Comparison of ENCODE assay signal across 8 mouse cellular contexts in genomic region chr16:13753986-13754385, GRCm38 (mm10). TPM values are rescaled to one million over a fixed set of nuclear protein-coding genes. Genes with fewer than 3 reads are reported as not detected.
A peak's percentile ranks its signal among the peaks of the same experiment; 100 is the strongest.
DNase-seq lines count a peak whose midpoint lies in the region; ATAC-seq lines count a peak whose summit lies in the region.

No protein-coding gene starts in this region.

- DNase-seq in kidney, postnatal 10 days: no peak
- no peak for DNase-seq in embryonic facial prominence, embryonic 10.5 days (ENCODE audit: low spot score)
- no peak for DNase-seq in layer of hippocampus, adult 11-12 months (ENCODE audit: low spot score)
- DNase-seq in ovary, adult 18-20 months (ENCODE audit: low spot score): no peak
- no peak for DNase-seq in urinary bladder, adult 18-20 months (ENCODE audit: low spot score in 2 of 2)

- no peak overlapping the region for H3K27ac ChIP-seq in kidney, embryonic 15.5 days
- H3K27ac ChIP-seq in embryonic facial prominence, embryonic 10.5 days (replicated peaks): no peak overlapping the region
- no peak overlapping the region for H3K27ac ChIP-seq in hindbrain, embryonic 16.5 days (ENCODE audit: low read depth, low read length)
- no peak overlapping the region for H3K27ac ChIP-seq in midbrain, embryonic 16.5 days (ENCODE audit: low read length)

- no peaks in the 10 kb centered on the region for H3K9me3 ChIP-seq in kidney, embryonic 15.5 days (replicated peaks)
- no peaks in the 10 kb centered on the region for H3K9me3 ChIP-seq in embryonic facial prominence, embryonic 10.5 days
- H3K9me3 ChIP-seq in hindbrain, embryonic 16.5 days (ENCODE audit: control insufficient read depth, low read length): no peaks in the 10 kb centered on the region
- H3K9me3 ChIP-seq in midbrain, embryonic 16.5 days (replicated peaks; ENCODE audit: control insufficient read depth, low read length, poor library complexity, severe bottlenecking): no peaks in the 10 kb centered on the region

- H3K27me3 ChIP-seq in kidney, embryonic 15.5 days: no peaks in the 10 kb centered on the region
- H3K27me3 ChIP-seq in embryonic facial prominence, embryonic 10.5 days (replicated peaks; ENCODE audit: low read depth, poor library complexity, severe bottlenecking): peaks cover 24% of the 10 kb centered on the region
- no peaks in the 10 kb centered on the region for H3K27me3 ChIP-seq in hindbrain, embryonic 16.5 days (replicated peaks; ENCODE audit: control insufficient read depth, insufficient read depth, low read length)
- H3K27me3 ChIP-seq in midbrain, embryonic 16.5 days (ENCODE audit: control insufficient read depth, insufficient read depth, low read depth, low read length): no peaks in the 10 kb centered on the region

- 74% methylated on average over 8 of the region's 8 CpGs for WGBS in kidney, embryonic 15.5 days
- 70% methylated on average over 8 of the region's 8 CpGs for WGBS in embryonic facial prominence, embryonic 10.5 days
- WGBS in hindbrain, embryonic 16.5 days: 80% methylated on average over 8 of the region's 8 CpGs
- WGBS in midbrain, embryonic 16.5 days: 74% methylated on average over 8 of the region's 8 CpGs

- ATAC-seq in kidney, embryonic 15.5 days (replicated peaks; ENCODE audit: low FRiP score): no peak; the same call in 1 of the 2 replicates
- no peak for ATAC-seq in hindbrain, embryonic 16.5 days
- peak; percentile 46; the same call in 1 of the 2 replicates for ATAC-seq in midbrain, embryonic 16.5 days

- peak overlapping the region; percentile 98 for H3K4me2 ChIP-seq in kidney, embryonic 15.5 days
- peak overlapping the region; percentile 90 for H3K4me2 ChIP-seq in hindbrain, embryonic 16.5 days (ENCODE audit: low read length)
- H3K4me2 ChIP-seq in midbrain, embryonic 16.5 days (ENCODE audit: low read length): peak overlapping the region; percentile 90

- peak overlapping the region; percentile 73 for H3K4me3 ChIP-seq in kidney, embryonic 15.5 days (replicated peaks)
- peak overlapping the region; percentile 74 for H3K4me3 ChIP-seq in embryonic facial prominence, embryonic 10.5 days
- H3K4me3 ChIP-seq in hindbrain, embryonic 16.5 days (ENCODE audit: low read length): peak overlapping the region; percentile 65
- peak overlapping the region; percentile 70 for H3K4me3 ChIP-seq in midbrain, embryonic 16.5 days (ENCODE audit: low read depth, low read length)

- no peaks in the 10 kb centered on the region for H3K36me3 ChIP-seq in kidney, embryonic 15.5 days
- H3K36me3 ChIP-seq in embryonic facial prominence, embryonic 10.5 days (replicated peaks): no peaks in the 10 kb centered on the region
- H3K36me3 ChIP-seq in hindbrain, embryonic 16.5 days (ENCODE audit: control insufficient read depth, insufficient read depth, low read length): no peaks in the 10 kb centered on the region
- no peaks in the 10 kb centered on the region for H3K36me3 ChIP-seq in midbrain, embryonic 16.5 days (ENCODE audit: control insufficient read depth, insufficient read depth, low read length)

- H3K4me1 ChIP-seq in kidney, embryonic 15.5 days: peaks cover 5% of the 10 kb centered on the region
- H3K4me1 ChIP-seq in embryonic facial prominence, embryonic 10.5 days: peaks cover 5% of the 10 kb centered on the region; the same call in 1 of the 2 replicates
- peaks cover 6% of the 10 kb centered on the region for H3K4me1 ChIP-seq in hindbrain, embryonic 16.5 days (ENCODE audit: control insufficient read depth, insufficient read depth, low read depth, low read length)
- peaks cover 17% of the 10 kb centered on the region for H3K4me1 ChIP-seq in midbrain, embryonic 16.5 days (ENCODE audit: control insufficient read depth, insufficient read depth, low read length)

- H3K9ac ChIP-seq in kidney, embryonic 15.5 days: peak overlapping the region; percentile 53; the same call in 1 of the 2 replicates
- H3K9ac ChIP-seq in hindbrain, embryonic 16.5 days (ENCODE audit: low read depth, low read length): no peak overlapping the region
- H3K9ac ChIP-seq in midbrain, embryonic 16.5 days (ENCODE audit: low read depth, low read length): no peak overlapping the region; the same call in 1 of the 2 replicates

RNA-seq across cellular contexts. Expression of gene Pla2g10, which starts 23.2 kb away (rescaled TPM):
- polyA plus RNA-seq in kidney, embryonic 15.5 days (2015; fragmentation: Nextera tagmentation; extraction: Ambion mirVana): 0.53 and 1.6 TPM in 2 replicates
- 0.31 TPM in 1 of 2 replicates, not detected in the other for polyA plus RNA-seq in embryonic facial prominence, embryonic 10.5 days (2016; fragmentation: Nextera tagmentation; extraction: Ambion mirVana)
- polyA plus RNA-seq in hindbrain, embryonic 16.5 days (2015; fragmentation: Nextera tagmentation; extraction: Ambion mirVana): 0.51 TPM in 1 of 2 replicates, not detected in the other
- polyA plus RNA-seq in midbrain, embryonic 16.5 days (2015; fragmentation: Nextera tagmentation; extraction: Ambion mirVana): 0.26 TPM in 1 of 2 replicates, not detected in the other

RNA-seq across cellular contexts. Expression of gene Rrn3, which starts 26.5 kb away (rescaled TPM):
- 68.2 and 68.9 TPM in 2 replicates for polyA plus RNA-seq in kidney, embryonic 15.5 days (2015; fragmentation: Nextera tagmentation; extraction: Ambion mirVana)
- 99.0 and 99.1 TPM in 2 replicates for polyA plus RNA-seq in embryonic facial prominence, embryonic 10.5 days (2016; fragmentation: Nextera tagmentation; extraction: Ambion mirVana)
- 76.6 and 88.3 TPM in 2 replicates for polyA plus RNA-seq in hindbrain, embryonic 16.5 days (2015; fragmentation: Nextera tagmentation; extraction: Ambion mirVana)
- polyA plus RNA-seq in midbrain, embryonic 16.5 days (2015; fragmentation: Nextera tagmentation; extraction: Ambion mirVana): 88.3 and 96.1 TPM in 2 replicates
